Mouse (Mus musculus) C2C12 (cell line): ENCODE measurements around the gene Pafah1b1. TPM values are rescaled to one million over a fixed set of nuclear protein-coding genes. Genes with fewer than 3 reads are reported as not detected.

Experiments used
- H3K27me3 ChIP-seq: one replicate; pipeline ENCODE4 v1.6.1; 2011; ENCODE audit not compliant: control insufficient read depth, insufficient read depth, insufficient read length
- H3K36me3 ChIP-seq: one replicate; pipeline ENCODE4 v1.6.1; 2011; ENCODE audit not compliant: control insufficient read depth, insufficient read depth
- H3K4me3 ChIP-seq: one replicate; pipeline ENCODE4 v1.5.1; 2011; ENCODE audit warnings: mild to moderate bottlenecking, control low read depth; ENCODE audit not compliant: poor library complexity, insufficient read depth, severe bottlenecking
- H3K79me2 ChIP-seq: one replicate; pipeline ENCODE4 v1.6.1; 2011; ENCODE audit not compliant: control insufficient read depth, insufficient read depth
- H3K79me3 ChIP-seq: one replicate; pipeline ENCODE4 v1.6.1; 2011; ENCODE audit warnings: low read depth, control low read depth
- H3ac ChIP-seq: one replicate; pipeline ENCODE3; 2011; ENCODE audit warnings: low read depth; ENCODE audit not compliant: control insufficient read depth, insufficient read length
- CEBPB ChIP-seq: IDR thresholded peaks from one replicate; pipeline ENCODE4 v1.6.1; 2011; ENCODE audit warnings: low read depth, mild to moderate bottlenecking, control low read depth, moderate library complexity
- CTCF ChIP-seq: IDR thresholded peaks from one replicate; pipeline ENCODE4 v1.5.1; 2011; ENCODE audit not compliant: control insufficient read depth, insufficient read depth, insufficient read length
- FOSL1 ChIP-seq: IDR thresholded peaks from one replicate; pipeline ENCODE4 v1.8.0; 2011; ENCODE audit warnings: mild to moderate bottlenecking, low read length; ENCODE audit not compliant: poor library complexity, insufficient read depth, severe bottlenecking
- MAX ChIP-seq: IDR thresholded peaks from one replicate; pipeline ENCODE4 v1.6.1; 2011; ENCODE audit warnings: mild to moderate bottlenecking, control low read depth
- MYOD1 ChIP-seq: IDR thresholded peaks from one replicate; pipeline ENCODE4 v1.6.1; 2011; ENCODE audit warnings: low read depth; ENCODE audit not compliant: control insufficient read depth, insufficient read length
- MYOG ChIP-seq: IDR thresholded peaks from one replicate; pipeline ENCODE4 v1.6.1; 2011; ENCODE audit not compliant: control insufficient read depth, insufficient read length; ENCODE audit errors: extremely low read depth
- USF1 ChIP-seq: IDR thresholded peaks from one replicate; pipeline ENCODE4 v1.6.1; 2011; ENCODE audit warnings: low read depth, mild to moderate bottlenecking, control low read depth, moderate library complexity
- polyA plus RNA-seq: library from polyadenylated mRNA; unstranded; fragments of >200 nt; fragmentation: generic; extraction: Trizol; gene quantifications from one replicate; pipeline ENCODE4 v1.2.1, GENCODE M21; 2012; ENCODE audit warnings: missing spikeins

Gene Pafah1b1
- polyA plus RNA-seq, 1 experiment, result 30.8 TPM

DNA sequence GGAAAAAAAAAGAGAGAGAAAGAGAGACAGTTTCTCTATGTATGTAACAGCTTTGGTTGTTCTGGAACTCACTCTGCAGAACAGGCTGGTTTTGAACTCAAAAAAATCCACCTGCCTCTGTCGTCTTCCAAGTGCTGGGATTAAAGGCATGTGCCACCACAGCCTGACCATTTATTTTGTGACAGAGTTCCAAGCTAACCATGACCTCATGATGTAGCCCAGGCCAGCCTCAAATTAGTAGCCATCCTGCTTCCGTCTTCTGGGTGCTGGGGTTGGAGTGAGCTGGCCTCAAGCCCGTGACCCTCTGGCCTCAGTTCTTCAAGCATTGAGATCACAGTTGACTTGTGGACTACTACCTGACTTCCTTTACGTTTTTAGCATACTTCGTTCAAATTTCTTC is 56.0 kb downstream of the Pafah1b1 start:
- Histone ChIP-seq H3K79me3 (no peaks in the 10 kb centered on the region), H3ac (no peak overlapping the region), H3K36me3 (peaks cover 72% of the 10 kb centered on the region), H3K79me2 (no peaks in the 10 kb centered on the region), H3K27me3 (no peaks in the 10 kb centered on the region), H3K4me3 (no peak overlapping the region)
- TF ChIP-seq USF1, result no peak
- no peak for TF ChIP-seq MYOG
- TF ChIP-seq CEBPB, result no peak
- TF ChIP-seq MYOD1, result no peak
- no peak for TF ChIP-seq CTCF
- no peak for TF ChIP-seq FOSL1
- no peak for TF ChIP-seq MAX

DNA sequence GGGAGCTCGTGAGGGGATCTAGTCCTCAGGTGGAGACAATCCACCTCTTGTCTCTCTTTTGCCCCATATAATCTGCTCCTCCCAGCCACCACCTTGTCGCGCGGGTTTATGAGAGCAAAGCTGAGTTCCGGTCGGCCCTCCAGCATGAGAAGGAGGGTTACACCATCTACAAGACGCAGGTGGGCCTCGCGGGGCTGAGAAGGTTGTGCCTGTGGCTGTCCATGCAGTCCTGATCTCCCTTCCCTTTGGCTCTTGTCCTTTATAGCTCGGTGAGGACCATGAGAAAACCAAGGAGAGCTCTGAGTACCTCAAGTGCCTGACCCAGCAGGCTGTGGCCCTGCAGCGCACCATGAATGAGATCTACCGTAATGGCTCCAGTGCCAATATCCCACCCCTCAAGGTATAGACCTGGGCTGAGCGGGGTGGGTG is 56.9 kb downstream of the Pafah1b1 start:
- Histone ChIP-seq H3K4me3 (no peak overlapping the region), H3K79me2 (no peaks in the 10 kb centered on the region), H3K27me3 (no peaks in the 10 kb centered on the region), H3ac (no peak overlapping the region), H3K36me3 (peaks cover 75% of the 10 kb centered on the region), H3K79me3 (no peaks in the 10 kb centered on the region)
- no peak for TF ChIP-seq MAX
- no peak for TF ChIP-seq MYOG

DNA sequence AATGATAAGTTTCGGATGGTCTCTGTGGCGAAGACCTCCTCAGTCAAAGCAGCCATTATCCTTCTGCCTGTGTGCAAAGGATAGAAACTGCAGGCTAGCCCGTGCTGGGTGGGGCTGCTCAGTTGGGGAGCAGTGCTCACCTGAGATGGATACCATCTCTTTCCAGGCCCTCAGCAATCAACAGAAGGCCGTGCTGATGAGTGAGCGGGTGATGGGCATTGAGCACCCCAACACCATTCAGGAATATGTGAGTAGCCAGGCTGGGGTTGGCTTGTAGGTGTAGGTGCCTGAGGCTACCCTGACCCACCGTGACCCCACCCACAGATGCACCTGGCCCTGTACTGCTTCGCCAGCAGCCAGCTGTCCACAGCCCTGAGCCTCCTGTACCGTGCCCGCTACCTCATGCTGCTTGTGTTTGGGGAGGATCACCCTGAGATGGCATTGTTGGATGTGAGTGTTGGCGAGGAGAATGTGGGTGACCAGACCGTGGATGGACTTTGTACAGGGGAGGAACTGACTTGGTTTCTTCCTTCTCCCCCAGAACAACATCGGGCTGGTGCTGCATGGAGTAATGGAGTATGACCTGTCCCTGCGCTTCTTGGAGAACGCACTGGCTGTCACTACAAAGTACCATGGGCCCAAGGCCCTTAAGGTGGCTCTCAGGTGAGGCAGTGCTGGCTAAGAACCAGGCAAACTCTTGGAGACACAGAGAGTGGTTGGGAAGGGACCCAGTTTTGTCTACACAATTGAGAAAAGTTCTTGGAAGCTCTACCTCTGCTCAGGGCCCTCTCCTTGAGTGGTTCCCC is 57.5 kb downstream of the Pafah1b1 start:
- Histone ChIP-seq H3K79me3 (no peaks in the 10 kb centered on the region), H3ac (no peak overlapping the region), H3K79me2 (peaks cover 3% of the 10 kb centered on the region), H3K4me3 (no peak overlapping the region), H3K27me3 (no peaks in the 10 kb centered on the region), H3K36me3 (peaks cover 75% of the 10 kb centered on the region)
- no peak for TF ChIP-seq FOSL1
- TF ChIP-seq USF1, result no peak
- TF ChIP-seq CTCF, result no peak
- no peak for TF ChIP-seq CEBPB
- TF ChIP-seq MYOG, result no peak

DNA sequence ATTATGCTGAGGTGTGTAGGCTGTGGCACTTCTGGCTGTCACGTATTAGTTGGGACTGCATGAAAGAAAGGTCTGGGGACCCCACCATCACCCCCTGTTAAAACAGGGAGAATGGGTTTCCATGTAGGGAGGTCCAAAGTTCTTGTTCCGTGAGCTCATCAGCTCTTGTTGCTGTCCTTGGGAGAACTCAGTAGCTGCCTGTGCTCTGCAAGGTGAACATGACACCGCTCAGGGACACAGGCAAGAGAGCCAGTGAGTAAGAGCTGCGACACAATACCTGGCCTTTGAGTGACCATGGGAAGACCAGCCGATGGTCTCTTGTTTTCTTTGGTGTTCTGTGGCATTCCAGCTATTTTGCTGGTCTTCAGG is 58.2 kb downstream of the Pafah1b1 start:
- Histone ChIP-seq H3K36me3 (peaks cover 83% of the 10 kb centered on the region), H3ac (no peak overlapping the region), H3K79me2 (peaks cover 10% of the 10 kb centered on the region), H3K27me3 (no peaks in the 10 kb centered on the region), H3K79me3 (no peaks in the 10 kb centered on the region), H3K4me3 (no peak overlapping the region)
- no peak for TF ChIP-seq MAX
- TF ChIP-seq MYOG, result no peak

DNA sequence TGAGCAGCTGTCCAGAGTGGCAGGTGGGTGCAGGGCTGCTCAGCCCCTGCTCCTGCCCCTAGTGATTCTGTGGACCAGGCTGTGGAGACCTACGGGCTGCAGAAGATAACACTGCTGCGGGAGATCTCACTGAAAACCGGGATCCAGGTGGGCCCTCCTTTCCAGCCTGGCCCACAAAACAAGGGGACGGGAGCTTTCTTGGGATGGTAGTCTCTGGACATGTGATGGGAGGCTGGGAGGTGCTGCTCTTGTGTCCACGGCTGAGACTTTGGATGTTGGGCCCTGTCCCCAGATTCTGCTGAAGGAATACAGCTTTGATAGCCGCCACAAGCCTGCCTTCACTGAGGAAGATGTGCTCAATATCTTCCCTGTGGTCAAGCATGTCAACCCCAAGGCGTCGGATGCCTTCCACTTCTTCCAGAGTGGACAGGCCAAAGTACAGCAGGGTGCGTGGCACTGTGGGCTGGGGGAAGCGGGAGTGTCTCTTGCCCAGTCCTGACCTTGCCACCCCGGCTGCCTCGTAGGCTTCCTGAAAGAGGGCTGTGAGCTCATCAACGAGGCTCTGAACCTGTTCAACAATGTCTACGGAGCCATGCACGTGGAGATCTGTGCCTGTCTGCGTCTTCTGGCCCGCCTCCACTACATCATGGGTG is 58.7 kb downstream of the Pafah1b1 start:
- H3ac ChIP-seq, result no peak overlapping the region
- H3K79me3 ChIP-seq, result no peaks in the 10 kb centered on the region
- peaks cover 12% of the 10 kb centered on the region for H3K79me2 ChIP-seq
- TF ChIP-seq MAX (no peak), USF1 (no peak), CTCF (no peak), CEBPB (no peak)
- peaks cover 87% of the 10 kb centered on the region for H3K36me3 ChIP-seq
- H3K4me3 ChIP-seq, result no peak overlapping the region
- no peaks in the 10 kb centered on the region for H3K27me3 ChIP-seq

DNA sequence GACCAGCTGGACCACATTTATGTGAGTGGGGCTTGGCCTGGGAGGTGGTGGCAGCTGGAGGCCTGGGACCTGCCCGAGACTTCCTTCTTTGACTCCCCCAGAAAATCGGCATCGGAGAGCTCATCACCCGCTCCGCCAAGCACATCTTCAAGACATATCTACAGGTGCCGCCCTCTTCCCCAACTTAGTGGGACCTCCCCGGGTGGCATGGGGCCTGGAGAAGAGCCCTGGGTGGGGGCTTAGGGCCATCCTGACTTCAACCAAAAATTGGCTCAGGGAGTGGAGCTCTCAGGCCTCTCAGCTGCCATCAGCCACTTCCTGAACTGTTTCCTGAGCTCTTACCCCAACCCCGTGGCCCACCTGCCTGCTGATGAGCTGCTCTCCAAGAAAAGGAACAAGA is 59.6 kb downstream of the Pafah1b1 start:
- Histone ChIP-seq H3K27me3 (no peaks in the 10 kb centered on the region), H3K79me3 (no peaks in the 10 kb centered on the region), H3ac (no peak overlapping the region), H3K79me2 (peaks cover 12% of the 10 kb centered on the region), H3K4me3 (no peak overlapping the region), H3K36me3 (peaks cover 95% of the 10 kb centered on the region)
- TF ChIP-seq FOSL1 (no peak), USF1 (no peak), MYOD1 (no peak), MAX (no peak), CTCF (no peak), CEBPB (no peak), MYOG (no peak)
